Mouse (Mus musculus): Measurements from ENCODE around the gene Slc32a1. TPM values are rescaled to one million over a fixed set of nuclear protein-coding genes. Genes with fewer than 3 reads are reported as not detected.

Slc32a1 gene
- polyA plus RNA-seq, 1 experiment from 2014 or later: not detected

- ChIA-PET CTCF (no interaction called here), POLR2A (no interaction called here)
- TF ChIP-seq CTCF (IDR thresholded peaks at IDR 0.05): no peak
- peaks cover 67% of the 10 kb centered on the region for H3K27me3 ChIP-seq
- DNase-seq (ENCODE audit: low read depth, low spot score) (no peak), ATAC-seq (no peak)
- in situ Hi-C loops (cut with MboI; ENCODE audit: low pct_unique_long_range_greater_than_20kb): no loop called here
Observed at GRCm38 (mm10) chr2:158612671-158613250, 2.2 kb downstream of the Slc32a1 start.

DNA sequence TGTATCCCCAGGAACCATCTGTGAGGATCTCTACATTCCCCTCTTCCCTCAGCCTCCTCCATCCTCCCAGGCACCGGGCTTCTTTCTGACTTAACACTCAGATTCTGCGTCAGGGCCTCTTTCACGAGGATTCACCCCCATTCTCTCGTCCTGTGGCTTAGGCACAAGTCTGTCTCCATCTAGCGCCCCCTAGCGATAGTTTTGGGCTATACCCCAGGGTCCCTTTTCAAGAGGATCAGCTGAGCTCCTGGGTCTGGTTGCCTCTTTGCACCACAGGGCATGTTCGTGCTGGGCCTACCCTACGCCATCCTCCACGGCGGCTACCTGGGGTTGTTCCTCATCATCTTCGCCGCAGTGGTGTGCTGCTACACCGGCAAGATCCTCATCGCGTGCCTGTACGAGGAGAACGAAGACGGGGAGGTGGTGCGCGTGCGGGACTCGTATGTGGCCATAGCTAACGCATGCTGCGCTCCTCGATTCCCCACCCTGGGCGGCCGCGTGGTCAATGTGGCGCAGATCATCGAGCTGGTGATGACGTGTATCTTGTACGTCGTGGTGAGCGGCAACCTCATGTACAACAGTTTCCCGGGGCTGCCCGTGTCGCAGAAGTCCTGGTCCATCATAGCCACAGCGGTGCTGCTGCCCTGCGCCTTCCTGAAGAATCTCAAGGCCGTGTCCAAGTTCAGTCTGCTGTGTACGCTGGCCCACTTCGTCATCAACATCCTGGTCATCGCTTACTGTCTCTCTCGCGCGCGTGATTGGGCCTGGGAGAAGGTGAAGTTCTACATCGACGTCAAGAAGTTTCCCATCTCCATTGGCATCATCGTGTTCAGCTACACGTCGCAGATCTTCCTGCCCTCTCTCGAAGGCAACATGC, 3.2 kb downstream of the Slc32a1 start:
- POLR2A ChIA-PET: no interaction called here
- no peak for DNase-seq (ENCODE audit: low read depth, low spot score)
- CTCF ChIA-PET: no interaction called here
- no peak for ATAC-seq
- peaks cover 68% of the 10 kb centered on the region for H3K27me3 ChIP-seq
- in situ Hi-C loops (cut with MboI; ENCODE audit: low pct_unique_long_range_greater_than_20kb): no loop called here
- TF ChIP-seq CTCF (IDR thresholded peaks at IDR 0.05): no peak

DNA sequence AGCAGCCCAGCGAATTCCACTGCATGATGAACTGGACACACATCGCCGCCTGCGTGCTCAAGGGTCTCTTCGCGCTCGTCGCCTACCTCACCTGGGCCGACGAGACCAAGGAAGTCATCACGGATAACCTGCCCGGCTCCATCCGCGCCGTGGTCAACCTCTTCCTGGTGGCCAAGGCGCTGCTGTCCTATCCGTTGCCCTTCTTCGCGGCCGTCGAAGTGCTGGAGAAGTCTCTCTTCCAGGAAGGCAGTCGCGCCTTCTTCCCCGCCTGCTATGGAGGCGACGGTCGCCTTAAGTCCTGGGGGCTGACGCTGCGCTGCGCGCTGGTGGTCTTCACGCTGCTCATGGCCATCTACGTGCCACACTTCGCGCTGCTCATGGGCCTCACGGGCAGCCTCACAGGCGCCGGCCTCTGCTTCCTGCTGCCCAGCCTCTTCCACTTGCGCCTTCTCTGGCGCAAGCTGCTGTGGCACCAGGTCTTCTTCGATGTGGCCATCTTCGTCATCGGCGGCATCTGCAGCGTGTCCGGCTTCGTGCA, 3.9 kb downstream of the Slc32a1 start:
- no peak for DNase-seq (ENCODE audit: low read depth, low spot score)
- CTCF ChIA-PET: no interaction called here
- peaks cover 67% of the 10 kb centered on the region for H3K27me3 ChIP-seq
- ATAC-seq: no peak
- in situ Hi-C loops (cut with MboI; ENCODE audit: low pct_unique_long_range_greater_than_20kb): no loop called here
- no peak for TF ChIP-seq CTCF (IDR thresholded peaks at IDR 0.05)
- POLR2A ChIA-PET: no interaction called here

DNA sequence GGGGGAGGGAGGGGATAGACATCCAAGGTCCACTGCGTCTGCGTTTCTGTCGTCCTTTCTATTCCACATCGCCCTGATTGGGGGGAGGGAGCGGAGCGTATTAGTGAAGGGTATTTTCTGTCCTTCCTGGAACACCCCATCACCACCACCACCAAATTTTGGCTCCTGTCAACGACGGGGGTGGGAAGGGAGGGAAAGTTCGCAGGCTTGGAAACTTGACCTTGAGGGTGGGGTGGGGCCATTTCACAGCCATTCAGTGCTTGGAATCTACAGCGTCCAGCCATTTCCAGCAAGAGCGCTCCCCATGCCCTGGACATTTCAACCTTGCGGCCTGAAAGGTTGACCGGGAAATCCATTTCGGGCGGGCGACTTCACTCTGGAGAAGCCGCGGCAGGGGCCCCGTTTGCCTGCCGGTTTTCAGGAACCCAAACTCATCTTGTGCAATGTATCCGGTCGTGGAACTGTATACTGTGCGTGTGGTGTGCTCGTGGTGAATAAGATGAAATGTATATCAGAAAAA, 4.7 kb downstream of the Slc32a1 start:
- in situ Hi-C loops (cut with MboI; ENCODE audit: low pct_unique_long_range_greater_than_20kb): no loop called here
- H3K27me3 ChIP-seq: peaks cover 68% of the 10 kb centered on the region
- ChIA-PET POLR2A (no interaction called here), CTCF (no interaction called here)
- DNase-seq (ENCODE audit: low read depth, low spot score): no peak
- no peak for ATAC-seq
- TF ChIP-seq CTCF (IDR thresholded peaks at IDR 0.05): no peak

DNA sequence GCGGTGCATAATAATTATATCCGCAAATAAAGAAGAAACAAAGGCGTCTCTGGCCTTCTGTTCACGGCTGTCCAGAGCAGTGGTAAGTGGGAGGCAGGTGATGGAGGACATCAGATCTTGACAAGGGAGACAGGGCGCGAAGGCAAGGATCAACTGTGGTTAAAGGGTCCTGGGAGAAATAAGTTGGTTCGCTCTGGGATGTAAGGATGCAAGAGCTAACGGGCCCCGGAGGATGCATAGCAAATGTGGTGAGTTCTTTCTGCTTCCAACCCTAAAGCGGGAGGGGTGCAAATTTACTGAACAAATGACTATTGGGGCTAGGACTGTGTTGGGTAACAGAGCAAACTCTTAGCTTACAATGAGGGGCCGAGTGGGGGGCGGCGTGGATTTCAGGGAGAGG, 5.1 kb downstream of the Slc32a1 start:
- DNase-seq (ENCODE audit: low read depth, low spot score): no peak
- ChIA-PET POLR2A (no interaction called here), CTCF (no interaction called here)
- ATAC-seq: no peak
- TF ChIP-seq CTCF (IDR thresholded peaks at IDR 0.05): no peak
- in situ Hi-C loops (cut with MboI; ENCODE audit: low pct_unique_long_range_greater_than_20kb): no loop called here
- H3K27me3 ChIP-seq: peaks cover 67% of the 10 kb centered on the region

DNA sequence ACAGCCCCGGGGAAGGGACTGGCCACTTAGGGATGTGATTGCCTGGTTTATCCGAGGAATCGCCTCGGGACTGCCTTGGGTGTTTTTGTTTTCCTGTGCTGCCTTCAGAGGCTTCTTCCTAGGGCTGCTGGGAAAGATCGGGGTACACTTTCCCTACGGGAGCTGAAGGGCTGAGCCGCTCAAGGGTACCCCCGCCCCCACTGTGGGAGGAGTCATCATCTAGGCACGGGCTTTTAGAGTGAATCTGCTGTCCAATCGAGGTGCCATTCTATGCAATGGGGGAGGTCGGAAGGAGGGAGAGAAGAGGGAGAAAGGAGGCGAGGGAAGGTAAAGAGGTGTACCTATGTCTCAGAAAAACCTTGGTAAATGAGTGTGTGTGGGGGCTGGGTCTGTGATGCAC, 5.7 kb downstream of the Slc32a1 start:
- DNase-seq (ENCODE audit: low read depth, low spot score) (no peak), ATAC-seq (no peak)
- ChIA-PET CTCF (no interaction called here), POLR2A (no interaction called here)
- in situ Hi-C loops (cut with MboI; ENCODE audit: low pct_unique_long_range_greater_than_20kb): no loop called here
- H3K27me3 ChIP-seq: peaks cover 66% of the 10 kb centered on the region
- TF ChIP-seq CTCF (IDR thresholded peaks at IDR 0.05): no peak

GRCm38 (mm10) chr2:158616790-158617189, 6.2 kb downstream of the Slc32a1 start:
- in situ Hi-C loops (cut with MboI; ENCODE audit: low pct_unique_long_range_greater_than_20kb): no loop called here
- CTCF ChIA-PET: no interaction called here

GRCm38 (mm10) chr2:158624718-158625222, 14.2 kb downstream of the Slc32a1 start, which contains the start of gene Actr5:
Gene Actr5, plus strand, starts transcription at chr2:158624888.
- in situ Hi-C loops (cut with MboI; ENCODE audit: low pct_unique_long_range_greater_than_20kb): loop anchor here (5.0 to 25.0 kb wide), 2 partner anchors 77 to 237 kb away; partner anchors contain the start of gene Snhg11
- peak; percentile 89 for ATAC-seq

More at GRCm38 (mm10) chr2:158616790-158617189, 6.2 kb downstream of the Slc32a1 start:
- ATAC-seq: no peak
- no peak for DNase-seq (ENCODE audit: low read depth, low spot score)
- POLR2A ChIA-PET: no interaction called here
- no peak for TF ChIP-seq CTCF (IDR thresholded peaks at IDR 0.05)
- H3K27me3 ChIP-seq: peaks cover 68% of the 10 kb centered on the region

DNA sequence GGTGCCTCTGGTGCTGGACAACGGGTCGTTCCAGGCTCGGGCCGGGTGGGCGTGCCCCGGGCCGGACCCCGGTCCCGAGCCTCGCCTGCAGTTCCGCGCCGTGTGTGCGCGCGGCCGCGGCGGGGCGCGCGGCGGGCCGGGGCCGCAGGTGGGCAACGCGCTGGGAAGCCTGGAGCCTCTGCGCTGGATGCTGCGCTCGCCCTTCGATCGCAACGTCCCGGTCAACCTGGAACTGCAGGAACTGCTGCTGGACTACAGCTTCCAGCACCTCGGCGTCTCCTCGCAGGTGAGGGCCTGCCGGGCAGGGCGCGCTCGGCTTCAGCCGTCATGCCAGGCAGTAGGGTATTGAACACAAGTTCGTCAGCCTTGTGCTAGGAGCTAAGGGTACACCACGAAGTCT, 14.7 kb downstream of the Slc32a1 start:
- ATAC-seq (peak; percentile 42), DNase-seq (ENCODE audit: low read depth, low spot score) (no peak)
- ChIA-PET POLR2A (no interaction called here), CTCF (interaction anchor here (1.6 kb wide), 1 partner anchor 91 kb away, joined by 6 read pairs; no protein-coding TSS in a partner anchor)
- no peak for TF ChIP-seq CTCF (IDR thresholded peaks at IDR 0.05)
- peaks cover 18% of the 10 kb centered on the region for H3K27me3 ChIP-seq
- in situ Hi-C loops (cut with MboI; ENCODE audit: low pct_unique_long_range_greater_than_20kb): loop anchor here (5.0 to 25.0 kb wide), 2 partner anchors 78 to 238 kb away; partner anchors contain the start of gene Snhg11

More at GRCm38 (mm10) chr2:158624718-158625222, 14.2 kb downstream of the Slc32a1 start, which contains the start of gene Actr5:
- peak; percentile 61 for DNase-seq (ENCODE audit: low read depth, low spot score)
- ChIA-PET CTCF (interaction anchor here (1.6 kb wide), 1 partner anchor 91 kb away, joined by 6 read pairs; no protein-coding TSS in a partner anchor), POLR2A (no interaction called here)
- TF ChIP-seq CTCF (IDR thresholded peaks at IDR 0.05): no peak
- peaks cover 19% of the 10 kb centered on the region for H3K27me3 ChIP-seq

DNA sequence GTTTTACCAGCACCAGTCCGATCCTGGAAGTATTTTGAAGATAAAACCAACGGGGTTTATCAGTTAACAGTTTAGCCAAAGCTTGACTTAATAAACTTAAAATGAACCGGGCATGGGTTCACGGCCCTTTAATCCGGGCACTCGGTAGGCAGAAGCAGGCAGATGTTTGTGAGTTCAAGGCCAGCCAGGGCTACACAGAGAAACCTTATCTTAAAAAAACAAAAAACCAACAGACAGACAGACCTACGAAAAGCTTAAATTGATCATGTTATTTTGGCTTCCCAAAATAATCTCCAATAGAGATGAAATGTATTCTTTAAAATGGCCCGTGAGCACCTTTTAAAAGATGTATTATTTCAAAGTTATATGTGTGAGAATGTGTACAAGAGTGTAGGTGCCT, 15.1 kb downstream of the Slc32a1 start:
- ATAC-seq (no peak), DNase-seq (ENCODE audit: low read depth, low spot score) (no peak)
- in situ Hi-C loops (cut with MboI; ENCODE audit: low pct_unique_long_range_greater_than_20kb): loop anchor here (5.0 to 25.0 kb wide), 2 partner anchors 78 to 238 kb away; partner anchors contain the start of gene Snhg11
- TF ChIP-seq CTCF (IDR thresholded peaks at IDR 0.05): no peak
- peaks cover 15% of the 10 kb centered on the region for H3K27me3 ChIP-seq
- ChIA-PET POLR2A (no interaction called here), CTCF (interaction anchor here (0.8 to 1.6 kb wide), 2 partner anchors 19 to 91 kb away, joined by 3 to 6 read pairs; no protein-coding TSS in a partner anchor)

All from Patski (cell line).